ENCODE assay signal across 17 mouse cellular contexts in genomic region chr1:53841080-53841479, GRCm38 (mm10).
"Had no signal": no experiment of that assay in that cellular context is flagged by ENCODE, and none has a peak within 500 bp of the region (broad histone marks: within the 10 kb centered on the region; RNA-seq: fewer than 3 reads in every experiment).

No protein-coding gene starts in this region.

- ATAC-seq: inflammation-experienced regulatory T-cells, adult 6 months; intestine, embryonic 16.5 days; liver, postnatal 0 days had no signal

- H3K27ac ChIP-seq: limb, embryonic 12.5 days; limb, embryonic 15.5 days; liver, embryonic 14.5 days; lung, embryonic 15.5 days; stomach, postnatal 0 days had no signal

- H3K4me2 ChIP-seq: limb, embryonic 12.5 days; limb, embryonic 15.5 days; liver, embryonic 11.5 days; lung, embryonic 15.5 days; midbrain, embryonic 11.5 days had no signal

- H3K9me3 ChIP-seq: limb, embryonic 12.5 days; limb, embryonic 15.5 days; lung, embryonic 15.5 days had no signal

- H3K9ac ChIP-seq: limb, embryonic 12.5 days; limb, embryonic 15.5 days; liver, embryonic 14.5 days; liver, postnatal 0 days; lung, embryonic 15.5 days had no signal

- H3K36me3 ChIP-seq: limb, embryonic 12.5 days; limb, embryonic 15.5 days; lung, embryonic 15.5 days had no signal

- DNase-seq: left cerebral cortex, postnatal 4 days; liver, postnatal 0 days; lung, postnatal 10 days; lung, postnatal 4 days; midbrain, embryonic 14.5 days; thymus, adult 2 months; thymus, postnatal 14 days; thymus, postnatal 4 days had no signal

- H3K4me3 ChIP-seq: limb, embryonic 12.5 days; limb, embryonic 15.5 days; lung, embryonic 15.5 days had no signal

- H3K4me1 ChIP-seq: limb, embryonic 12.5 days; limb, embryonic 15.5 days had no signal

- H3K27me3 ChIP-seq: limb, embryonic 12.5 days; limb, embryonic 15.5 days; lung, embryonic 15.5 days had no signal
